Mouse (Mus musculus) cerebellum, postnatal 10 days (tissue): Measurements from ENCODE around the gene Pde4a.

Source experiments
- DNase-seq, 2 experiments: peaks; one replicate each; pipeline ENCODE4 v3.0.0; 2021; ENCODE audit warnings: mixed read lengths in 2 of 2

Pde4a gene

DNA sequence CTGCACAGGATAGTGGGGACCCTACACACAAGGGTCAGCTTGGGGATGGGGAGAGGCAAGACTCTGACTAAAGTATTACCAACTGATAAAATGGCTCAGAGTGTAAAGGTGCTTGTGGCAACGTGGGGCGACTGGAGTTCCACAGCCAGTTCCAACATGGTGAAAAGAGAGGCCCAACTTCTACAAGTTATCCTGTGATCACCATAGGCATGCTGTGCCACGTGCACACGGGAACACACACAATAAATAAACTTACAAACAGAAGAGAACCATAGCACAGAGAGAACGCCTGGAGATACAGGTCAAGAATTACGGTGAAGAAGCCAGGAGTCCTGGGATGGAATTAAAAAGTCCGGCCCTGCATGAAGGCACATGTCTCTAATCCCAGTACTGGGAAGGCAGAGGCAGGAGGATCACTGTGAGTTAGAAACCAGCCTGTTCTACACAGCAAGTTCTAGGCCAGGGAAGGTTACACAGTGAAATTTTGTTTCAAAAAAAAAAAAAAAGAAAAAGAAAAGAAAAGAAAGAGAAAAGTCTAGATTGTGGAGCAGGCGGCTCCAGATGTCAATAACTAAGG is 16.3 kb upstream of the Pde4a start:
- DNase-seq, result no peak

DNA sequence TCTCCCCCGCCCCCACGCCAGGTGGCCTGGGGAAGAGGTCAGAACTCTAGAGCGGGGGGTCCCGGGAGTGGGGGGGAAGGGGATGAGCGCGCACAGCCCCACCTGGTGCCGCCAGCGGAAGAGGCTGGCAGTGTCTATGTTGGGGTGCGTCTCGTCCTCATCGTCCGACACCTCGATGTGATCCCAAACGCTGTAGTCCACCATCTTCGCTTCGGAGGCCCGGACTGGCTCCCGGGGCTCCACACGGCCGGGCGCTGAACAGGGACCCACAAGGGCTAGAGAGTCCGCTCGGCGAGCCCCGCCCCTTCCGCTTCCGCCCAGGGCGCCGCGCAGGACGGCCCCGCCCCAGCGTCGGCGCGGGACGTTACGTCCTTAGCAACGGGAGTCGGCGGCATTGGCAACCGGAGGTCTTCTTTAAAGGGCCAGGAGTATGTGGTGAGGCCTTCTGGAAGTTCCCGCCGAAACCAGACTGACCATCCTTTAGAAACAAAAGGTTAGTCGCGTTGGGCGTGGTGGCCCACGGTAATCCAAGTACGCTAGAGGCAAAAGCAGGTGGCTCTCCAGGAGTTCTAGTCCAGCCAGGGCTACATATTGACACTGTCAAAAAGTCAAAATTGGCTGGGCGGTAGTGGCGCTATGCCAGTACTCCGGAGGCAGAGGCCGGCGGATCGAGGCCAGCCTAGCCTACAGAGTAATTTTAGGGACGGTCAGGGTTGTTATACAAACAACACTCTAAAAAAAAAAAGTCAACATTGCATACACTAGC is 15.7 kb upstream of the Pde4a start, which contains the start of gene Cdc37:
Gene Cdc37 (minus strand): TSS at position 329 of the 766 bp plus-strand sequence.
- DNase-seq, result peak; percentile 97

DNA sequence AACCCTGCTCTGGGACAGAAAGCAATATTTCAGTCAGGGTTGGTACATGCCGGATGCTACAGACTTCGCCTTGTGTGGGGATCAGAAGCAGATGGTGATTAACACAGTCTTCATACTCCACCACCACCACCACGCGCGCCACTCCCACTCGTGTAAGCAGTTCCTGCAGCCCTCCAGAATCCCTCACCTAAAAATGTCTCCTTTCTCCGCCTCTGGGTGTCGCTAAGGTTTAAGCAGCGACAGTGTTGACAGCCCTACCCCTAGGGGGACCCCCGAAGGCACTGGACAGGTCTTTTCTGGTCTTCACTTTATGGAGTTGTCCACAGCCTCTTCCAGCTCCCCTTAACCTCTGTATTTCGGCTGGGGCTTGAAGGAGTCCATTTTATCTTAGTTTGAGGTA is 12.8 kb upstream of the Pde4a start:
- peak; percentile 82 to 83 for DNase-seq

DNA sequence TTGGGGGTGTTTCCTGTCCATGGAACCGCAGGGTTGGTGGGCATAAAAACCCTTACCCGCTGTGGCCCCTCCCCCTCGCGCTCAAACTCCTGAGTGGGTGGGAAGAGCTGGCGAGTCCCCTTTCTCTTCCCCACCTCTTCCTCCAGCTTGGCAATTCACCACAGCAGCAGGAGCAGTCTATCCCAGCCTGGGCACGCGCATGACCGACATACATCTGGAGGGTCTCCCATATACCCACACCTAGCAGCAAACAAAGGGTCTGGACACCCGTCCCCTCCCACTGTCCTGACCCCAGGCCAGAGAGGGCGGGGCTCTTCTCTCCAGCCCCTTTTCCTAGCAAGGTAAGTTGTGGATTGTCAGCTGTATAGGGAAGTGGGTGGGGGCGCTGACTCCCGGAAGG is 12.2 kb upstream of the Pde4a start:
- peak in 1 of 2 experiments; percentile 23 for DNase-seq

DNA sequence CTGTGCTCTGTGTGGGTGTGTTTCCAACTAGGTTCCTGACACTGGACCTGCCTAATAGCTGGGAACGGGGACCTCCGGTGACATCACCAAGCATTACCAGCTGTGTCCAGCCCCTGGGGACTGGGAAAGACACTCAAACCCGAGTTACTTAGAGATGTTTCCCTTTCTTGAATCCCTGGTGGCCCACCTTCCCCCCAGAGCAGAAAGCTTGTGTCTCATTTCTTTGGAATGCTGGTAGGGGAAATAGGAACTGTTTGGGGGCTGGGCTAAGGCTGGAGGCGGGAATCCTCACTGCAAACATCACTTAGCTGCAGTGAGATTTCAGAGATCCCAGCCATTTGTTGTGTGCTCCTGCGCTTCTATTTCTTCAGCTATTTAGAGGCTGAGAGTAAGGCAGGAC is 11.7 kb upstream of the Pde4a start:
- DNase-seq, result no peak

DNA sequence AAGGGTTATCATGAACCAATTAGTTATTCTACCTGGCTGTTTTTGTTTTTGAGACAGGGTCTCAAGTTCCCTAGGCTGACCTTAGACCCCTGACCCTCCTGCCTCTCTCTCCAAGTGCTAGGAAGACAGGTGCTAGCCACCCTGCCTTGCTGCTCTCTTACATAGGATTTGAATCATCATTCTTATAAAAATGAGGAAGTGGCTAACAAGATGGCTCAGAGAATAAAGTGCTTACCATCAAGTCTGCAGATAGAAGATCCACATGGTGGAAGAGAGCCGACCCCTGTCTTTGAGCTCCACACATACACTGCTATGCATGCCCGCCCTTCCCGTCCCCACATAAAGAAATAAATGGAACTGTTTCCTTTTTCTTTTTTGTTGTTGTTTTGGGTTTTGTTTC is 10.7 kb upstream of the Pde4a start:
- no peak for DNase-seq

DNA sequence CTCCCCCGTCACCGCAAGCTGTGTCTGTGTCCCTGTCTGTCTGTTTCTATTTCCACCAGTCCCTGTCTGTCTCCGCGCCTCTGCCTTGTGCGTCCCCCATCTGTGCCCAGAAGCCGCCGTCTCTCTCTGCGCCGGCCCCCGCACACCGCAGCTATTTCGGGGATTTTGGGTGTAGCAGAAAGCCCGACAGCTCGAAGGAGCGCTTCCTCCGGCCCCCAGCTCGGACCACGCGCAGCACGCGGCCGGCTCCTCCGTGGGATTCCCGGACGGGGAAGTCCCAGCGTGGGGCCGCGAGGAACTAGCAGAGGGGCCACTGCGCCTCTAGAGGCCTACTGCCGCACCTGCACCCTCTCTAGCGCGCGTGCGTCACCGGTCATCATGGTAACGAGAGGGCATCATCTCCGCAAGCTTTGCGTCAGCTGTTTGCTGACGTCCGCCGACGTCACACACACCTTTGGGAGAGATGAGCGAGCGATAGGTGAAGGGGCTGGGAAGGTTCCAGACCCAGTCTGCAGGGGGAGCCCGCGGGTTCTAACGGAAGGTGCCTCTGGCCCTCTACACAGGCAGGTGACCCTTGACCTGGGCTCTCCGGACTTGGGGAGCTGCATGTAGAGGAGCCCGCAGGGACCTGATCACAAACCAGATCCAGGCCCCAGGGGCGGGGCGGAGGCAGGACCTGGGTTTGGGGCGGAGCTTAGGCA is 4.2 kb upstream of the Pde4a start:
- peak; percentile 94 to 96 for DNase-seq

DNA sequence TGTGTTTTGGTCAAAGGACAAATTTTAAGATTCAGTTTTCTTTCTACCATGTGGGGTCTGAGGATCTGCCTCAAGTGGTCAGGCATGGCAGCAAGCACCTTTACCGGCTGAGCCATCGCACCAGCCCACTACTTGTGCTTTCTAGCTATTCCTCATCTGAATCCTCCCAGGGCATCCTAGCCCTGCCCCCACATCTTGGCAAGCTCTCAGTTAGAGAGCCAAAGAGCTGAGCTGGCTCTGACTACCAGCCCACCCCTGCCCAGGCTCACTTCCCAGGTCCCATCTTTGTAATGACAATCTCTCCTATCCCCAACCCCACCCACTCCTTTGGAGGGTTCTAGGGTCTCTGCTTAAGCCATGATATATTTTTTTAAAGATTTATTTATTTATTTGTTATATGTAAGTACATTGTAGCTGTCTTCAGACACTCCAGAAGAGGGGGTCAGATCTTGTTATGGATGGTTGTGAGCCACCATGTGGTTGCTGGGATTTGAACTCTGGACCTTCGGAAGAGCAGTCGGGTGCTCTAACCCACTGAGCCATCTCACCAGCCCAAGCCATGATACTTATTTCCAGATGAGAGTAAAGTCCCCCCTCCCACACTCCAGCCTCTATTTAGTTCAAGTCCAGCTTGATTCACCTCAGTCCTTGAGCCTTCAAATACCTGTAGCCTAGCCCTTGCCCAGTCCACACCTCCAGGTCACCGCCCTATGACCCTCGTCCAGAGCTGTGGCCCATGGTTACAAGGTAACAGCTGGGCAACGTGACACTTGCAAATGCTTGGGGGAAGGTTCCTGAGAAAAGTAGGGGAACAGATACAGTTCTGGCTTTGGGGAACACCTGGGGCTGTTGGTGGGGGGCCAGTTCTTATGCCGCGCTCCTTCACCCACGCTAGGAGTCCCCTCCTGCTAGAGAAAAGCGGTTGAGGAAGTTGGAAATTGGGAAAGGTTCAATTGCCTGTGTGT is 2.1 kb upstream of the Pde4a start:
- DNase-seq, result peak; percentile 71 to 77

DNA sequence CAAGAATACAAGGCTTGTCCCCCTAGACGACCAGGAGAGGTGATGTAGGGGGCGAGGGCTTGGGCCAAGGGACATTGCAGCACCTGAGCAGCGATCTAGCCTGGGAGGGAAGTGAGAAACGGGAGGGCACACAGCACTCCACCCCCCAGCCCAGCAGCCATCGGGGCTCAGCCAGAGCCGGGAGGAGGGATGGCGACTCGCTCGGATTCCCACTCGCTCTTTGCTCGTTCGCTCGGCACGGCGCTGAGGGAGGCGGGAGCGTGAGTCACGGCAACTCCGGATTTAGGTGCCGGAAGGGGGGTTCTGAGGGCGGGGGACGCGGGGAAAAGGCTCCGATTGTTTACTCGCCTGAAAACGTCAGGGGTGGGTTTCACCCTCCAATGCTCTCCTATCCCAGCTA is 1.4 kb upstream of the Pde4a start:
- peak; percentile 27 to 38 for DNase-seq

DNA sequence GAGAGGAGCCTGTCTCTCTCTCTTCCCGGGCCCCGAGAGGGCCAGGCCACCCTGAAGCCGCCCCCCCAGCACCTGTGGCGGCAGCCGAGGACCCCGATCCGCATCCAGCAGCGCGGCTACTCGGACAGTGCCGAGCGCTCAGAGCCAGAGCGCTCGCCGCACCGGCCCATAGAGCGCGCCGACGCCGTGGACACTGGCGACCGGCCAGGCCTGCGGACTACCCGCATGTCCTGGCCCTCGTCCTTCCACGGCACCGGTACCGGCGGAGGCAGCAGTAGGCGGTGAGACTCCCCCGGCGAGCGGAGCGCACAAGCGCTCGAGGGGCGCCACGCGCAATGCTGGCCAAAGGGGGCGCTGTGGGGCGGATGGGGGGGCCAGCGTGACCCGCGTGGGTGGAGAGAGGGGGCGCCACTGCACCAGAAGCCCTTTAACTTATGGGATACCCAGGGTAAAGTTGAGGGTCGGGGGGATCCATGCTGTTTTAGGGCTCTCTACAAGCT is 488 bp downstream of the Pde4a start:
- peak; percentile 66 to 83 for DNase-seq

DNA sequence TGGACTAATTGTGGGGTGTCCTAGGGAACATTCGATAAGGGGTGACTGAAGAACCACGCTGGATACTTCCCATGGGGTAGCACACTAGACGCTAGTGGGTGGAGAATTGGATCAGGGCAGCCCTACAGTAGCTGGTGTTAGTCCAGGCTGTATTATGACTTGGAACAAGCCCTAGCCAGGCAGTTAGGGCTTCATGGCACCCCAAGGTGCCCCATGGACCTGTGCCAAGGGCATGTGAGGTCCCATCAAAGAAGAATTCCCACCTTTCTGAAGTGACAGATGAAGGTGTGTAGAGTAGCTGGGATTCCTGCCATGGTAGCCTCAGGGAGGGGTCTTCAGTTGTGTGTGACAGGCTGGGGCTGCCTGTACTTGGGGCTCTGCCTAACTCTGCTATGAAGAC is 1.0 kb downstream of the Pde4a start:
- peak; percentile 52 to 56 for DNase-seq

DNA sequence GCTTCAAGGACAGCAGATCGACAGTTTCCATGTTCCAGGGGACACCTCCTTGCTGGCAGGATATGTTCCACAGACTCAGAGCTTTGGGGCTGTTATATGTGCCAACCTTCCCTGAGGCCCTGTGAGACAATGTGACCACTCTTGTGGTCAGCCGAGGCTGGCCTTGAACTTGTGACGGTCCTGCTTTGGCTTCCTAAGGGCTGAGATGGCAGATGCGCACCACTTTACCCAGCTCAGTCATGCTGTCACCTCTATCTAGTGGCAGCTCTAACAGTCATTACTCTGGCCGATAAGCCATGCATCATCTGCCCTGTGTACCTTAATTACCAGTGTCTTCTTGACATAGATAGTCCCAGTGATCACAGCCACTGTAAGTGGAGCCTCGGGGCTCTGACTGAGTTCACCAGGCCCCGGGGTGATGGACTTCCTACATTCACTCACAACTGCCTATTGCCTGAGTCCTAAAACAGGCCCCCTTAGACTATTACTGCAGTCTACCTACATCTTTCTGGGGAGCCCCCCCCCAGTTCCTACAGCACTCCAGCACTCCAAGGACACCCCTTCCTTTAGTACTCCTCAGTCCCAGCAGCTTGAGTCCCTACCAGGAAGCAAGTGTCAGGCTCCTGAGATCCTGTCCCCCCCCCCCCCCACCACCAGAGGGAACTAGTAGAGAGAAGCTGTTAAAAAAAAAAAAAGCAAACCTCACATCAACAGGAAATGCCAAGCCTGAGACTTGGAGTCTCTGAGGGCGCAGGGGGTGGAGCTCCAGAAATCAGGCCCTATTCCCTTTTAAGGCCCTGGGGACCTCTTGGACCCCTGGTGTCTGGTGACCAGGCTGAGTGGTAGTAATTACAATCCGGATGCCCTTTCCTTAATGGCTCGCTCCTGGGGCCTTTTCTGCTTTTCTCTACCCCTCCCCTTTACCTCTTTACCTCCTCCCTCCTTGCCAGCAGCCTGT is 1.9 kb downstream of the Pde4a start:
- DNase-seq, result no peak

DNA sequence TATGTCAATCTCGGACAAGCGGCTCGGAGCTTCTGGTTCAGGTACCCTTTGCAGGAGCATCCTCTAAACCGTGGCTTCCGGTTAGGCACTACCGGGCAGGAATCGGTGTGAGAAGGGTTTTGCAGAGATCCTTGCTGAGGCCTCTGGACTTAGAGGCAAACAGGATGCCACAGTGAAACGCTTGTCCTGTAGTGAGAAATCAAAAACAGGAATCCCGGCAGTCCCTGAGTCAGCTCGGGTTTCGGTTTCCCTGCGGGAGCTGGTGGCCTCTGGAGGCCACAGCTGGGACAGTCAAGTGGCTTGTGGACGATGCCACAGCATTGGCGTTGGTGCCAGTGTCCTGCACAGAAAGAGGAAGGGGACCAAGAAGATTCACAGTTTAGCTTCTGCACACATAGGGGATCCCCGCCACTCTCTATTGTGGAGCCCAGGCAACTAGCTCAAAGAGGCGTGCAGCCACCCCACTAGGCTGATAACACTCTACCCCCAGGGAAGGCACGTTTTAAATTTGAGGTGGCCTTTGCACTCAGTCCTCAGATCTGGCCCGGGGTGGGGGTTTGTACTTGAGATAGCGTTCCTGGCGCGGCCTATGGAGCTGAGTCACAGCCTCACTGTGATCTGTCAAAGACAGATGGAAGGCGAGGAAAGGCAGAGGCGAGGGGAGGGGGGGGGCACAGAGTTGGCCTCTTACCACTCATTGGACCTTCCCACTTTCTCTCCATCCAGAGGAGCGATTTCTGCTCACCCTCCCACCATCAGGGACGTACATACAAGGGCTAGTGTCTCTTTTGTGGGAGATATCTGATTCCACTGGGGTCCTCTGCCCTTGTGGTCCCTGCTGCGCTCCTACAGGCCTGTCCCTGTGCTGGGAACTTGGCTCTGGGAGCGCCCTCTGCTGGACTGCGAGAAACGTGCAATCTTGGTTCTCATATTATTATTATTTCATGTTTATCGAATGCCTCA is 2.9 kb downstream of the Pde4a start:
- DNase-seq, result peak; percentile 86 to 87

DNA sequence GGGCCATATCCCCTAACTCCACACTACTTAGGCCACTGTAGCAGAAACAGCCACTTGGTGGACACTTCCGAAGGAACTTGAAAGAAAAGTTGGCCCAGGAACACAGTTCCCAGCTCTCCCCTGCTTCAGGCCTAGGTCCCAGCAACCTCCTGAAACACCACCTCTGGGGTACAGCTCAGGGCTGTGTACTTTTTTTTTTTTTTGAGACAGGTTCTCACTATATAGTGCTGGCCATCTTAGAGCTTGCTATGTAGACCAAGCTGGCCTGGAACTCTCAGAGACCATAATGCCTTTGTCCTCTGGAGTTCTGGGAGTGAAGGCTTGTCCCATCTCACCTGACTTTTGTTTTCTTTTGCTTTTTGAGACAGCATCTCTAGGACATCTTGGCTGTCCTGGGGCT is 3.6 kb downstream of the Pde4a start:
- no peak for DNase-seq

DNA sequence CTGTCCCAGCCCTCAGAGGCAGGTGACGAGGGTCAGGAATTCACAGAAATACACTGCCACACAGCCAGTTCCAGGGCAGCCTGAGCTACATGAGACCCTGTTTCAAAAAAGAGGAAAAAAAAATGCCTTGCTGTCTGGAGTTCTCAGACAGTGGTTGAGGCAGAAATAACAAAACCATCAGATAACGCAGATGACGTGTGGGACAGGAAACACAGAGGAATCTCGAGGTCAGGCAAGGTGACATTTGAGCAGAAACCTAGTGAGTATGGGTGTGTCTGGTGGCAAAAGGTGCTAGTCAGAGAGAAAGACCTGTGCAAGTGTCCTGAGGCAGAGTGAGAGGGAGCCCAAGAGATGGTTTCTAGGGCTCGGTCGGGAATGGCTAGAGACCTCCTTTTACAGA is 6.8 kb downstream of the Pde4a start:
- no peak for DNase-seq

DNA sequence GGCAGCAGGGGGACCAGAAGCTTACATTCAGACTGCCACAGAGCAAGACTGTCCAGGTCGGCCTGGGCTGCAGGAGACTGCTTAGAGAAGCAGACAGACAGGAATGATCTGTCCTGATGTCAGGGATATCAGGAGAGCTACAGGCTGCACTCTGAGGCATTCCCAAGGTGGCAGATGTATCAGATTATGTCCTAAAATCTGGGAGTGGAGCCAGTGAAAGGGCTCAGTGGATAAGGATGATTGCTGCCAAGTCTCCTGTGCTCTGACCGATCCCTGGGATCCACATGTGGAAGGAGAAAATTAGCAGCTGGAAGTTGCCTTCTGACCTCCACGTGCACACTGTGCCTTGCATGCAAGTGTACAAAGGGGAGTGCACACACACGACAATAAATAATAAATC is 14.9 kb downstream of the Pde4a start:
- DNase-seq, result peak in 1 of 2 experiments; percentile 23

DNA sequence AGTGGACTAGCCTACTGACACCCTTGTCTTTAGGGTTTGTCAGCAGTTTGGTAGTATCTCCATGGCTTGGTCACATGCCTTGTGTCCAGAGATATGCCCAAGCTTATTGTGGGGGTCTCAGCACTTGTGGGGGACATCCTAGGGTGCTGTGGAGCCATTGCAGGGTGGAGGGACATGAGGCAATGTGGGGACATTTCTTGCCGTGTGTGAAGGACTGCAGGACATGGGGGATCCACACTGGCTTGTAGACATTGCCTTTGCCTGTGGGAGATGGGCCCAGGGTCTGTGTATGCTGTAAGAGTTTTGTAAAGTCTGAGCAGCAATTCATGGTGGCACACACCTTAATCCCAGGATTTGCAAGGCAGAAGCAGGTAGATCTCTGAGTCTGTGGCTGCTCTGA is 15.3 kb downstream of the Pde4a start:
- no peak for DNase-seq

DNA sequence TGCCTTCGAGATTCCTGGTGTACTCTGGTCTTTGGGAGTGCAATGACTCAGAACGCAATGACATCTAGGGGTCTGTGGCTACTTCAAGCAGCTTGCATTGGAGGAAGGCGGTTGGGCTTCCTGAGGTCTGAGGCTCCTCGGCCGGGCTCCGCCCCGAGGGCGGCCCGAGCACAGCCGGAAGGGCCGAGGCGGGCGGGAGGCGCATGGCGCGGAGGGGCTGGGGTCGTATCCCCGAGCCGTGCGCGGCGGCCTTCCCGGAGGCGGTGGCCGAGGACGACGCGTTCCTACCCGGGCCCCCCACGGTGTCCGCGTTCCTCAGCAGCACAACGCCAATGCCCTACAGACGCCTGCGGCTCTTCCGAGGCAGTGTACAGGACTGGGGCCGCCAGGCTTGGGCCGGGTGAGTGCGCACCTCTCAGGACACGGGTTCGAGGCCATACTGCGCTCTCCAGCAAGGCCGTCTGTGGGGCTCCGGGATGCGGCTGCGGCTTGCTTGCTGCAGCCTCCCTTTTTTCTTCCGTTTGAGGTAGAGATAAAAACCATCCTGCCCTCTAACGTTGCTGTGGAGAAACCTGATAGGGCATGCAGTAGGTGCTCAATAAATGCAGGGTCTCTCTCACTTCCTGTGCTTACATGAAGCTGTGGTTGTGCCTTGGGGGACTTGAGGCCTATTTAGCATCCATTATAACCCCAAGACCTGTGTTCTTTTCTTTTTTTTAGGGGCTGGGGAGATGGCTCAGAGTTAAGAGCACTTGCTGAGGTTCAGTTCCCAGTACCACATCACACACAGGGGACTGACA is 16.1 kb downstream of the Pde4a start:
- DNase-seq, result peak; percentile 26 to 30

DNA sequence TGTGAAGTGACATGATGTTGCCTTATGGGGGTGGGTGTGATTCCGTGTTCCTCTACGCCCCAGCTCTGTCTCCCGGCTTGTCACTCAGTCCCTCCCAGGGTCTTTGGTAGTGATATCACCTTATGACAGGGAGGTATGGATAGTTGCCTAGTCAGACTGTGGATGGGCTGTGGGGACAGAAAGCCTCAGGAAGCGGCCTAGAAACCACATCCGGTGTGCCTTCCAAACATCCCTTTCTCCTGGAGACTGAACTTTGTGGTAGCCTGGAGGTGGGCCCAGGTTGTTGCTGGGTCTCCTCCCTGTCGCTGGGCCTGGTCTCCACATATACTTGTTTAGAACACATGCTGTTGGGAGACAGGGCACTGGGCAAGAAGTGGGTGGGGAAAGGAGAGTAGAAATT is 17.9 kb downstream of the Pde4a start:
- no peak for DNase-seq
